Mouse (Mus musculus): ENCODE measurements around the gene Gm572. TPM values are rescaled to one million over a fixed set of nuclear protein-coding genes. Genes with fewer than 3 reads are reported as not detected.

Gene Gm572
- total and polyA plus RNA-seq, 2 experiments from 2014 or later: not detected

DNA sequence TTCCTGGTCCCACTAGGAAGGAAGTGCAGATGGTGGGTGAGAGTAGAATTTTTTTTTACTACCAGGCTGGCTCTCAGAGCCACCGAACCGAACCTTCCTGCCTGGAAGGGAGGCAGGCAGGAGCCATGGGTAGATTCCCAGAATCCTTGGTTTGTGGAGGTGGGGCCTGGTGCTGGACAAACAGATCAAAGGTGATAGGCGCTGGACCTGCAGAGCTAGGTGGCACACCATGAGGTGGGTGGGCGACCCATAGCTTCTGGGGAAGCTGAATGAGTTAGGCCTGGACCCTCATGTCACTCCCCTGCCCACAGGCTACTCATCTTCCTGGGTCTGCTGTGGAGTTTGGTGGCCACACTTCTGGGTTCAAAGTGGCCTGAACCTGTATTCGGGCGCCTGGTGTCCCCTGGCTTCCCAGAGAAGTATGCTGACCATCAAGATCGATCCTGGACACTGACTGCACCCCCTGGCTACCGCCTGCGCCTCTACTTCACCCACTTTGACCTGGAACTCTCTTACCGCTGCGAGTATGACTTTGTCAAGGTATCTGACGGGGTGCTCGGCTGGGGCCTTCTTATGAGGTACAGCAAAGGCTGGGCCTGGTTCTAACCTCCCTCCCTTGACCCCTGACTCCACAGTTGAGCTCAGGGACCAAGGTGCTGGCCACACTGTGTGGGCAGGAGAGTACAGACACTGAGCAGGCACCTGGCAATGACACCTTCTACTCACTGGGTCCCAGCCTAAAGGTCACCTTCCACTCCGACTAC, 40.6 kb upstream of the Gm572 start, which contains the start of gene Masp2:
Gene Masp2, plus strand, starts transcription at position 198 of the 764 bp plus-strand sequence.
- H3K36me3 ChIP-seq (ENCODE audit: insufficient read depth, low read length): no peaks in the 10 kb centered on the region
- DNase-seq (ENCODE audit: low spot score) (no peak), ATAC-seq (no peak)
- no peak within 1 kb of the TSS for H3K9ac ChIP-seq (replicated peaks; ENCODE audit: low read length)
- H3K27me3 ChIP-seq (ENCODE audit: insufficient read depth, low read length): no peaks in the 10 kb centered on the region
- no peak within 1 kb of the TSS for H3K4me2 ChIP-seq (ENCODE audit: low read depth, low read length)
- no peak within 1 kb of the TSS for H3K27ac ChIP-seq
- no peak within 1 kb of the TSS for H3K4me3 ChIP-seq (ENCODE audit: low read length)
- TF ChIP-seq CTCF (IDR thresholded peaks at IDR 0.05; ENCODE audit: low read depth): no peak
- H3K4me1 ChIP-seq (ENCODE audit: insufficient read depth, low read length): no peaks in the 10 kb centered on the region
- WGBS: 94% methylated on average over 14 of the region's 14 CpGs
- H3K9me3 ChIP-seq (ENCODE audit: low read length): no peaks in the 10 kb centered on the region

DNA sequence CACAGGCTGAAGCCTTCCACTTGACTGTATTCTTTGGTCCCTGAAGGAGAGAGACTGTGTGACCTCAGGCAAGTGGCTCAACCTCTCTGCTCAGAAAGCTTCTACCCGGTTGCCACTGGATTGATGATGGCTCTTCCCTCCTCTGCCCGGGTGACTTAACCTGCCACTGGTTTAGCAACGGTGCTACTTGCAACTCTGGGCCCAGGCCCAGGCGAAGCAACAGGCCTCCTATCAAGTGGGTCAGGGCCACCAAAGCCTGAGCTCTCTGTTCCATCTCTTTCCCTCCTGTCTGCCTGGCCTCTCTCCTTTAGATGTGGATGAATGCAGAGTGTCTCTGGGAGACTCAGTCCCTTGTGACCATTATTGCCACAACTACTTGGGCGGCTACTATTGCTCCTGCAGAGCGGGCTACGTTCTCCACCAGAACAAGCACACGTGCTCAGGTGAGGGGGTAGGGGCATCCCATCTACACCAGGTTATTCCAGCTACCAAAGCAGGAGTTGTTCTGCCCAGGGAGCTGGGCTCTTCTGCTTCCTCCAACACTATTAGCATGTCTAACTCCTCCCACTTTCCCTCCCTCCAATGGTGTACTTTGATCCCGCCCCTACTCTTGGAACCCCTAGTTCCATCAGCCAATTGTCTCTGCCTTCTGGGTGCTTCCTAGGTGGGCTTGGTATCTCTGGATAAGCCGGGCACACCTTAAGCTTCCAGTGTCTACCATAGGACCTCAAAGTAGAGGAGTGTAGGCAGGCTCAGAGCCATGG, 39.6 kb upstream of the Gm572 start:
- H3K27me3 ChIP-seq (ENCODE audit: insufficient read depth, low read length): no peaks in the 10 kb centered on the region
- ATAC-seq: no peak
- no peak for TF ChIP-seq CTCF (IDR thresholded peaks at IDR 0.05; ENCODE audit: low read depth)
- H3K4me3 ChIP-seq (ENCODE audit: low read length): no peak overlapping the region
- H3K4me1 ChIP-seq (ENCODE audit: insufficient read depth, low read length): no peaks in the 10 kb centered on the region
- 74% methylated on average over 10 of the region's 10 CpGs for WGBS
- DNase-seq (ENCODE audit: low spot score): no peak
- no peak overlapping the region for H3K27ac ChIP-seq
- no peak overlapping the region for H3K4me2 ChIP-seq (ENCODE audit: low read depth, low read length)
- no peaks in the 10 kb centered on the region for H3K9me3 ChIP-seq (ENCODE audit: low read length)
- H3K36me3 ChIP-seq (ENCODE audit: insufficient read depth, low read length): no peaks in the 10 kb centered on the region
- no peak overlapping the region for H3K9ac ChIP-seq (replicated peaks; ENCODE audit: low read length)

DNA sequence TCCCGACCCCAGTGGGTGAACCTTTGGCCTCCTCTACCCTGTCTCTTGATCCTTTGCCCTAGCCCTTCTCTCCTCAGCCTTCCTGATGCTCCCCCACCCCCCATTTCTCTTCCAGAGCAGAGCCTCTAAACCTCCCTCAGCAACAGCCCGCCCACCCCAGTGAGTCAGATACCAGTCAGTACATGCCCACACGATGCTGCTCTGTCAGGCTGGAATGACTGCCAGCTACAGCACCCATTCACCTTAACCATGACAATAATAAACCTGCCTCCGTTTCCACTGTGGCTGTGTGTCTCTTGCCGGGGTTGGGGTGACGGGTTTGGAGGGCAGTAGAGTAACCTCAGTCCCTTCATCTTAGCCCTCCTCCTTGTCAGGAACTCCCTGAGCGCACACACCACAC, 39.0 kb upstream of the Gm572 start:
- WGBS: 81% methylated on average over 7 of the region's 7 CpGs
- TF ChIP-seq CTCF (IDR thresholded peaks at IDR 0.05; ENCODE audit: low read depth): no peak

DNA sequence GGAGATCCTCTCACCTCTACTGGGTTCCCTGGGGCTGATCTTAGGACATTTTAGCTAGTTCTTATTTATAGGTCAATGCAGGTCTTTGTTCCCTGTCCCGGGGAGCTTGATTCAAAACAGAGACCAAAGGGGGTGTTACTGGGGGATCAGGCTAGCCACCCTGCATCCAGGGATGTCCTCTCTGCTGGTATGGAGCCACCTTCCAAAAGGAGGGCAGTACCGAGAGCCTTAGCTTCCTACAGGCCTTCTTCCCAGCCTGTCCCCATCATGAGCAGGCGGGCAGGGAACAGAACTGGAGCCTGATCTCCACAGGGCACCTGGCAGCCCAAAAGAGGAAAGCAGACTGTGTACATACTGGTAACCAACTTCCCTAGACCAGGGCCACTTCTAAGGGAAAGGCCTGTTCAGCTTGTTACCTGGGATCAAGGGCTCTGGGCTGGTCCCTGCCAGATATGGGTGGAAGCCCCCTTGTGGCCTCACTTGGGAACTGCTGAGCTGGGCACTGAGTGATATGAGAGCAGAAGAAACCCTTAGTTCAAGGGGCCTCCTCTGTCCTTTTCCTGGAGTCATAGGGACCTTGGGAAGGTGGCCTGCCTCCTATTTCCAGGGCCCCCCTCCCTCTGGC, 38.5 kb upstream of the Gm572 start:
- no peaks in the 10 kb centered on the region for H3K36me3 ChIP-seq (ENCODE audit: insufficient read depth, low read length)
- H3K4me3 ChIP-seq (ENCODE audit: low read length): no peak overlapping the region
- no peaks in the 10 kb centered on the region for H3K27me3 ChIP-seq (ENCODE audit: insufficient read depth, low read length)
- H3K4me1 ChIP-seq (ENCODE audit: insufficient read depth, low read length): no peaks in the 10 kb centered on the region
- WGBS: 88% methylated on average over 3 of the region's 3 CpGs
- no peak overlapping the region for H3K9ac ChIP-seq (replicated peaks; ENCODE audit: low read length)
- DNase-seq (ENCODE audit: low spot score) (peak; percentile 64), ATAC-seq (peak; percentile 53)
- TF ChIP-seq CTCF (IDR thresholded peaks at IDR 0.05; ENCODE audit: low read depth): peak; percentile 79
- H3K9me3 ChIP-seq (ENCODE audit: low read length): no peaks in the 10 kb centered on the region
- H3K27ac ChIP-seq: no peak overlapping the region
- no peak overlapping the region for H3K4me2 ChIP-seq (ENCODE audit: low read depth, low read length)

More for the DNA sequence above, 39.0 kb upstream of the Gm572 start:
- no peak overlapping the region for H3K9ac ChIP-seq (replicated peaks; ENCODE audit: low read length)
- H3K4me3 ChIP-seq (ENCODE audit: low read length): no peak overlapping the region
- no peak overlapping the region for H3K4me2 ChIP-seq (ENCODE audit: low read depth, low read length)
- H3K4me1 ChIP-seq (ENCODE audit: insufficient read depth, low read length): no peaks in the 10 kb centered on the region
- H3K27me3 ChIP-seq (ENCODE audit: insufficient read depth, low read length): no peaks in the 10 kb centered on the region
- no peak overlapping the region for H3K27ac ChIP-seq
- ATAC-seq (no peak), DNase-seq (ENCODE audit: low spot score) (no peak)
- H3K9me3 ChIP-seq (ENCODE audit: low read length): no peaks in the 10 kb centered on the region
- no peaks in the 10 kb centered on the region for H3K36me3 ChIP-seq (ENCODE audit: insufficient read depth, low read length)

DNA sequence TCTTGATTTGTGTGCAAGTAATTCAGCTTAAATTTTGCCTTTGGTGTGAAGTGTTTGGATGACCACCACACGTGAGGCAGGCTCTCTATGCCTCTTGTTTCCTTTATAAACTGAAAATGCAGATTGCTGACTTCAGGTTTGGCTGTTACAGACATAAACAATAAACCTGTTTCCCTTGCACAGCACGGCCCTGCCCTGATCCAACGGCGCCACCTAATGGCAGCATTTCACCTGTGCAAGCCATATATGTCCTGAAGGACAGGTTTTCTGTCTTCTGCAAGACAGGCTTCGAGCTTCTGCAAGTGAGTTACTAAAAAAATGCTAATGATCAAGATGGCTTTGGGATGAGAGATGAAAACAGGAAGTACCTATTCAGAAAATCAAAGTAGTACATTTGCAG, 35.4 kb upstream of the Gm572 start:
- H3K4me1 ChIP-seq (ENCODE audit: insufficient read depth, low read length): no peaks in the 10 kb centered on the region
- ATAC-seq (peak; percentile 41), DNase-seq (ENCODE audit: low spot score) (peak; percentile 76)
- peak; percentile 88 for TF ChIP-seq CTCF (IDR thresholded peaks at IDR 0.05; ENCODE audit: low read depth)
- no peak overlapping the region for H3K9ac ChIP-seq (replicated peaks; ENCODE audit: low read length)
- H3K9me3 ChIP-seq (ENCODE audit: low read length): no peaks in the 10 kb centered on the region
- H3K36me3 ChIP-seq (ENCODE audit: insufficient read depth, low read length): no peaks in the 10 kb centered on the region
- no peak overlapping the region for H3K27ac ChIP-seq
- no peaks in the 10 kb centered on the region for H3K27me3 ChIP-seq (ENCODE audit: insufficient read depth, low read length)
- 25% methylated on average over 5 of the region's 5 CpGs for WGBS
- no peak overlapping the region for H3K4me3 ChIP-seq (ENCODE audit: low read length)
- no peak overlapping the region for H3K4me2 ChIP-seq (ENCODE audit: low read depth, low read length)

DNA sequence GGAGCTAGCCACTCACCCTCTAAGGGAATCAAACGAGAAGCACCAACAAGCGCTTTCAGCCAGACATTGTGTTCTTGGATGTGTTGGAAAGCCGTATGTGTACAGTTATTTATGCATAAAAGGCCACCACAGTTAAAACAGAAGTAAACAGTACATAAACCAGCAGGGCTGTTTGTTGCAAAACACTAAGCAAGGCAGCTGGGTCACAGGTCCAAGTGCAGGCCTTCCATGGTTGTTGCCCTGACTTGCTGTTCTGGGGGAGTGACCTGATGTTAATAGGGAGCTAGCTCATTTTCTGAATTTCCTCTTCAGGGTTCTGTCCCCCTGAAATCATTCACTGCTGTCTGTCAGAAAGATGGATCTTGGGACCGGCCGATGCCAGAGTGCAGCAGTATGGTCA, 33.3 kb upstream of the Gm572 start:
- WGBS: 78% methylated on average over 5 of the region's 5 CpGs

More for the DNA sequence above, 33.3 kb upstream of the Gm572 start:
- ATAC-seq (no peak), DNase-seq (ENCODE audit: low spot score) (no peak)
- no peaks in the 10 kb centered on the region; the same call in 1 of the 2 replicates for H3K36me3 ChIP-seq (ENCODE audit: insufficient read depth, low read length)
- no peaks in the 10 kb centered on the region for H3K9me3 ChIP-seq (ENCODE audit: low read length)
- no peak overlapping the region for H3K27ac ChIP-seq
- no peak for TF ChIP-seq CTCF (IDR thresholded peaks at IDR 0.05; ENCODE audit: low read depth)
- H3K4me2 ChIP-seq (ENCODE audit: low read depth, low read length): no peak overlapping the region
- H3K4me1 ChIP-seq (ENCODE audit: insufficient read depth, low read length): no peaks in the 10 kb centered on the region
- no peak overlapping the region for H3K9ac ChIP-seq (replicated peaks; ENCODE audit: low read length)
- no peaks in the 10 kb centered on the region for H3K27me3 ChIP-seq (ENCODE audit: insufficient read depth, low read length)
- no peak overlapping the region for H3K4me3 ChIP-seq (ENCODE audit: low read length)

Data from hindbrain, postnatal 0 days (tissue).